Mouse (Mus musculus) thymus, postnatal 25 days (tissue): ENCODE measurements around the gene Fam216b.

Experiments used
- DNase-seq: peaks from one replicate; pipeline ENCODE4 v3.0.0; 2022

Gene Fam216b

GRCm38 (mm10) chr14:78041886-78042526 is 46.8 kb downstream of the Fam216b start:
- no peak for DNase-seq

- DNase-seq: no peak
Measured at GRCm38 (mm10) chr14:78040643-78041042, 48.2 kb downstream of the Fam216b start.

- DNase-seq: no peak
Measured at GRCm38 (mm10) chr14:78038876-78039275, 49.9 kb downstream of the Fam216b start.
